Mouse (Mus musculus) gonadal fat pad, adult 2 months (tissue): ENCODE results near the gene D430041D05Rik. TPM values are rescaled to one million over a fixed set of nuclear protein-coding genes. Genes with fewer than 3 reads are reported as not detected.
"Not testable (repeated sequence)": the region's sequence is repeated elsewhere in the genome, so short reads cannot be mapped to it uniquely, and the experiment has no call there.

ENCODE experiments used
- DNase-seq: peaks from one replicate; pipeline ENCODE4 v3.0.0-alpha.2; 2012; ENCODE audit warnings: low read depth
- polyA plus RNA-seq: library from polyadenylated mRNA; depleted of rRNA; stranded (reverse); fragments of >200 nt; gene quantifications from 2 replicates; pipeline ENCODE4 v1.2.3, GENCODE M21; 2012; rRNA removed

D430041D05Rik gene
- polyA plus RNA-seq, 1 experiment = 1.0 TPM

GRCm38 (mm10) chr2:104120312-104120711 is 290.5 kb downstream of the D430041D05Rik start:
- DNase-seq = no peak

GRCm38 (mm10) chr2:104119097-104119496 is 291.7 kb downstream of the D430041D05Rik start:
- peak; percentile 61 for DNase-seq

GRCm38 (mm10) chr2:104117173-104117572 is 293.6 kb downstream of the D430041D05Rik start:
- not testable (repeated sequence) for DNase-seq

- DNase-seq = no peak
Measured at GRCm38 (mm10) chr2:104114898-104115297, 295.9 kb downstream of the D430041D05Rik start.

GRCm38 (mm10) chr2:104113563-104113962 is 297.2 kb downstream of the D430041D05Rik start:
- DNase-seq = not testable (repeated sequence)

- DNase-seq = not testable (repeated sequence)
Measured at GRCm38 (mm10) chr2:104111170-104111797, 299.5 kb downstream of the D430041D05Rik start.

GRCm38 (mm10) chr2:104110031-104110430 is 300.8 kb downstream of the D430041D05Rik start:
- DNase-seq = no peak

- no peak for DNase-seq
Measured at GRCm38 (mm10) chr2:104109528-104109927, 301.3 kb downstream of the D430041D05Rik start.

GRCm38 (mm10) chr2:104109021-104109420 is 301.8 kb downstream of the D430041D05Rik start:
- DNase-seq = not testable (repeated sequence)

- no peak for DNase-seq
Measured at GRCm38 (mm10) chr2:104104800-104105199, 306.0 kb downstream of the D430041D05Rik start.

- no peak for DNase-seq
Measured at GRCm38 (mm10) chr2:104099946-104100345, 310.9 kb downstream of the D430041D05Rik start.

GRCm38 (mm10) chr2:104099231-104099585 is 311.6 kb downstream of the D430041D05Rik start:
- no peak for DNase-seq

- DNase-seq = no peak
Measured at GRCm38 (mm10) chr2:104098529-104099230, 312.1 kb downstream of the D430041D05Rik start.

- DNase-seq = not testable (repeated sequence)
Measured at GRCm38 (mm10) chr2:104097396-104097795, 313.4 kb downstream of the D430041D05Rik start.

- not testable (repeated sequence) for DNase-seq
Measured at GRCm38 (mm10) chr2:104096796-104097195, 314.0 kb downstream of the D430041D05Rik start.

- no peak for DNase-seq
Measured at GRCm38 (mm10) chr2:104096256-104096655, 314.6 kb downstream of the D430041D05Rik start.

- DNase-seq = peak; percentile 41
Measured at GRCm38 (mm10) chr2:104095741-104096213, 315.0 kb downstream of the D430041D05Rik start, which contains the start of gene Cd59a. Gene Cd59a (plus strand): TSS chr2:104095801.

- DNase-seq = no peak
Measured at GRCm38 (mm10) chr2:104093305-104093704, 317.5 kb downstream of the D430041D05Rik start.

Other genes starting within 250 kb of the D430041D05Rik start
- 46.9 and 53.3 TPM in 2 replicates for gene Hipk3, start 83.4 kb upstream of the D430041D05Rik start, polyA plus RNA-seq
- 10.0 and 12.0 TPM in 2 replicates for gene Cstf3, start 179.5 kb upstream of the D430041D05Rik start, polyA plus RNA-seq